Mouse (Mus musculus) inflammation-experienced regulatory T-cells, adult 6 months (primary cell): ENCODE data around the gene Polr3h. TPM values are rescaled to one million over a fixed set of nuclear protein-coding genes. Genes with fewer than 3 reads are reported as not detected.

ENCODE experiments used
- ATAC-seq: one replicate; pipeline ENCODE4 v1.8.0; 2017
- polyA plus RNA-seq, 3 experiments: library from polyadenylated mRNA; unstranded; fragments of 100-300 nt; shearing (Covaris generic); gene quantifications; one replicate each; pipeline ENCODE4 v1.2.1; 2017

Polr3h gene
- polyA plus RNA-seq, 3 experiments from 2014 or later, result 17.4 to 28.3 (median 22.6) TPM

GRCm38 (mm10) chr15:81864238-81864637 is 61.8 kb downstream of the Polr3h start:
- ATAC-seq, result no peak

- no peak for ATAC-seq
These were observed 65.4 kb downstream of the Polr3h start for GRCm38 (mm10) chr15:81860471-81861135.

GRCm38 (mm10) chr15:81859330-81860255 is 66.4 kb downstream of the Polr3h start:
- ATAC-seq, result peak; percentile 71

GRCm38 (mm10) chr15:81858517-81859329 is 67.3 kb downstream of the Polr3h start, which contains the start of gene Tob2:
Gene Tob2 (minus strand): TSS chr15:81858796.
- no peak for ATAC-seq

GRCm38 (mm10) chr15:81858138-81858516 is 67.9 kb downstream of the Polr3h start:
- ATAC-seq, result peak; percentile 22

- ATAC-seq, result no peak
These were observed 68.3 kb downstream of the Polr3h start for GRCm38 (mm10) chr15:81857724-81858116.

- ATAC-seq, result no peak
These were observed 68.9 kb downstream of the Polr3h start for GRCm38 (mm10) chr15:81856938-81857723.

- ATAC-seq, result peak; percentile 47
These were observed 69.8 kb downstream of the Polr3h start for GRCm38 (mm10) chr15:81856030-81856790.

GRCm38 (mm10) chr15:81853081-81853480 is 73.0 kb downstream of the Polr3h start:
- no peak for ATAC-seq

GRCm38 (mm10) chr15:81852411-81853000 is 73.5 kb downstream of the Polr3h start:
- ATAC-seq, result no peak

GRCm38 (mm10) chr15:81851375-81851774 is 74.7 kb downstream of the Polr3h start:
- no peak for ATAC-seq

GRCm38 (mm10) chr15:81850718-81851117 is 75.3 kb downstream of the Polr3h start:
- no peak for ATAC-seq

- ATAC-seq, result no peak
These were observed 76.9 kb downstream of the Polr3h start for GRCm38 (mm10) chr15:81849104-81849503.

GRCm38 (mm10) chr15:81848301-81848700 is 77.7 kb downstream of the Polr3h start:
- peak; percentile 86 for ATAC-seq

GRCm38 (mm10) chr15:81847861-81848260 is 78.2 kb downstream of the Polr3h start:
- no peak for ATAC-seq

- no peak for ATAC-seq
These were observed 78.9 kb downstream of the Polr3h start for GRCm38 (mm10) chr15:81847161-81847560.

GRCm38 (mm10) chr15:81846755-81847154 is 79.3 kb downstream of the Polr3h start:
- no peak for ATAC-seq

GRCm38 (mm10) chr15:81845724-81846123 is 80.3 kb downstream of the Polr3h start:
- ATAC-seq, result no peak

GRCm38 (mm10) chr15:81845033-81845625 is 80.9 kb downstream of the Polr3h start:
- ATAC-seq, result no peak

GRCm38 (mm10) chr15:81842275-81842674 is 83.8 kb downstream of the Polr3h start:
- no peak for ATAC-seq
